Comparison of ENCODE assay signal across 24 mouse cellular contexts in genomic region chr9:58118671-58119070, GRCm38 (mm10). TPM values are rescaled to one million over a fixed set of nuclear protein-coding genes. Genes with fewer than 3 reads are reported as not detected.
DNase-seq lines count a peak whose midpoint lies in the region; ATAC-seq and TF ChIP-seq lines count a peak whose summit lies in the region.
"Had no signal": no experiment of that assay in that cellular context is flagged by ENCODE, and none has a peak within 500 bp of the region (broad histone marks: within the 10 kb centered on the region; RNA-seq: fewer than 3 reads in every experiment).

TSS of gene Ccdc33 (minus strand) at chr9:58118823.

- H3K9ac ChIP-seq in liver, adult 2 months (ENCODE audit: low read depth, low read length), result no peak within 1 kb of the TSS
- H3K9ac ChIP-seq in liver, embryonic 11.5 days (ENCODE audit: low read depth, low read length), result no peak within 1 kb of the TSS
- no peak within 1 kb of the TSS for H3K9ac ChIP-seq in midbrain, embryonic 15.5 days
- H3K9ac ChIP-seq: embryonic facial prominence, embryonic 12.5 days; forebrain, embryonic 13.5 days; forebrain, postnatal 0 days; heart, embryonic 15.5 days; hindbrain, embryonic 15.5 days had no signal

- 19% methylated on average over 2 of the region's 2 CpGs for WGBS in liver, adult 2 months
- 37% methylated on average over 2 of the region's 2 CpGs for WGBS in liver, embryonic 11.5 days
- WGBS in midbrain, embryonic 10.5 days, result 40% methylated on average over 2 of the region's 2 CpGs
- WGBS in midbrain, embryonic 15.5 days, result 31% methylated on average over 2 of the region's 2 CpGs

- H3K27ac ChIP-seq in liver, adult 2 months (replicated peaks; ENCODE audit: insufficient read depth, low read depth, low read length), result no peak within 1 kb of the TSS
- no peak within 1 kb of the TSS for H3K27ac ChIP-seq in liver, embryonic 11.5 days (ENCODE audit: low read depth, low read length)
- peak within 1 kb of the TSS; percentile 6; the same call in 1 of the 2 replicates for H3K27ac ChIP-seq in midbrain, embryonic 10.5 days (replicated peaks)
- H3K27ac ChIP-seq in midbrain, embryonic 15.5 days, result no peak within 1 kb of the TSS
- no peak within 1 kb of the TSS for H3K27ac ChIP-seq in left cerebral cortex, adult 2 months
- H3K27ac ChIP-seq: embryonic facial prominence, embryonic 12.5 days; heart, adult 2 months; heart, embryonic 15.5 days; hindbrain, embryonic 15.5 days had no signal

- intact Hi-C loops in left cerebral cortex, adult 2 months (cut with DNase I), result no loop called here

- no peaks in the 10 kb centered on the region for H3K36me3 ChIP-seq in liver, adult 2 months (ENCODE audit: control insufficient read depth, insufficient read depth, low read length)
- H3K36me3 ChIP-seq in liver, embryonic 11.5 days (ENCODE audit: control insufficient read depth, insufficient read depth, low read length), result no peaks in the 10 kb centered on the region
- H3K36me3 ChIP-seq in midbrain, embryonic 10.5 days, result no peaks in the 10 kb centered on the region
- no peaks in the 10 kb centered on the region for H3K36me3 ChIP-seq in midbrain, embryonic 15.5 days (replicated peaks)
- H3K36me3 ChIP-seq: embryonic facial prominence, embryonic 12.5 days; heart, embryonic 15.5 days; hindbrain, embryonic 15.5 days had no signal

- H3K27me3 ChIP-seq in liver, adult 2 months (ENCODE audit: control insufficient read depth, insufficient read depth, low read length), result no peaks in the 10 kb centered on the region
- H3K27me3 ChIP-seq in liver, embryonic 11.5 days (replicated peaks; ENCODE audit: control insufficient read depth, insufficient read depth, low read length), result peaks cover 37% of the 10 kb centered on the region
- peaks cover 66% of the 10 kb centered on the region for H3K27me3 ChIP-seq in midbrain, embryonic 10.5 days (ENCODE audit: low read depth, poor library complexity, severe bottlenecking)
- no peaks in the 10 kb centered on the region; the same call in 1 of the 2 replicates for H3K27me3 ChIP-seq in midbrain, embryonic 15.5 days (replicated peaks)
- H3K27me3 ChIP-seq: embryonic facial prominence, embryonic 12.5 days; hindbrain, embryonic 15.5 days had no signal

- no peak for TF ChIP-seq POLR2A in liver, adult 2 months (IDR thresholded peaks at IDR 0.05; ENCODE audit: extremely low read depth, insufficient read depth, low read length)

- peak; percentile 4 for DNase-seq in liver, adult 2 months (ENCODE audit: extremely low read depth, low read depth, low spot score)
- DNase-seq in liver, embryonic 11.5 days (ENCODE audit: low spot score), result no peak
- DNase-seq in midbrain, embryonic 10.5 days (ENCODE audit: low spot score), result no peak
- DNase-seq in lung, postnatal 25 days (ENCODE audit: low spot score), result peak; percentile 19
- no peak for DNase-seq in left cerebral cortex, adult 2 months (ENCODE audit: extremely low spot score in 1 of 2, low spot score in 2 of 2)
- DNase-seq in right cerebral cortex, adult 18-20 months, result no peak
- DNase-seq: adrenal gland, adult 8-10 months; adrenal gland, postnatal 36 days; cerebellum, adult 2 months; cerebellum, postnatal 10 days; embryo, embryonic 11 days; forebrain, postnatal 0 days; gastrocnemius, postnatal 14 days; heart, adult 2 months; heart, postnatal 14 days had no signal

- H3K4me2 ChIP-seq in liver, embryonic 11.5 days, result no peak within 1 kb of the TSS
- H3K4me2 ChIP-seq in midbrain, embryonic 15.5 days, result no peak within 1 kb of the TSS
- H3K4me2 ChIP-seq: embryonic facial prominence, embryonic 12.5 days; forebrain, embryonic 13.5 days; heart, embryonic 11.5 days; heart, embryonic 15.5 days; hindbrain, embryonic 15.5 days had no signal

- no peak for ATAC-seq in liver, embryonic 11.5 days (replicated peaks; ENCODE audit: low FRiP score)
- ATAC-seq in midbrain, embryonic 15.5 days (replicated peaks), result no peak
- ATAC-seq: forebrain, embryonic 13.5 days; forebrain, postnatal 0 days had no signal

- peaks cover 7% of the 10 kb centered on the region for H3K4me1 ChIP-seq in liver, adult 2 months (ENCODE audit: control insufficient read depth, insufficient read depth, low read length)
- H3K4me1 ChIP-seq in liver, embryonic 11.5 days (replicated peaks; ENCODE audit: control insufficient read depth, insufficient read depth, low read length), result peaks cover 12% of the 10 kb centered on the region
- peaks cover 45% of the 10 kb centered on the region for H3K4me1 ChIP-seq in midbrain, embryonic 10.5 days
- peaks cover 28% of the 10 kb centered on the region for H3K4me1 ChIP-seq in midbrain, embryonic 15.5 days

- TF ChIP-seq CTCF in liver, adult 2 months (IDR thresholded peaks at IDR 0.05; ENCODE audit: low read depth, low read length), result no peak
- TF ChIP-seq CTCF in left cerebral cortex, adult 2 months (IDR thresholded peaks at IDR 0.05), result no peak

- no peaks in the 10 kb centered on the region for H3K9me3 ChIP-seq in liver, embryonic 11.5 days (ENCODE audit: control insufficient read depth, low read length)
- no peaks in the 10 kb centered on the region for H3K9me3 ChIP-seq in midbrain, embryonic 10.5 days (replicated peaks)
- no peaks in the 10 kb centered on the region for H3K9me3 ChIP-seq in midbrain, embryonic 15.5 days
- H3K9me3 ChIP-seq: embryonic facial prominence, embryonic 12.5 days; forebrain, embryonic 13.5 days; heart, embryonic 15.5 days; hindbrain, embryonic 15.5 days had no signal

- no peak within 1 kb of the TSS for H3K4me3 ChIP-seq in liver, adult 2 months (ENCODE audit: insufficient read depth, low read depth, low read length)
- no peak within 1 kb of the TSS for H3K4me3 ChIP-seq in liver, embryonic 11.5 days (ENCODE audit: low read depth, low read length)
- H3K4me3 ChIP-seq in midbrain, embryonic 10.5 days, result no peak within 1 kb of the TSS
- H3K4me3 ChIP-seq in midbrain, embryonic 15.5 days, result no peak within 1 kb of the TSS
- H3K4me3 ChIP-seq in left cerebral cortex, adult 2 months, result no peak within 1 kb of the TSS
- H3K4me3 ChIP-seq: embryonic facial prominence, embryonic 12.5 days; forebrain, embryonic 13.5 days; heart, adult 2 months; heart, embryonic 15.5 days; hindbrain, embryonic 15.5 days had no signal

- no peaks in the 10 kb centered on the region for H3K79me2 ChIP-seq in liver, adult 2 months (ENCODE audit: control insufficient read depth, insufficient read depth, low read length)

RNA-seq across cellular contexts. Expression of gene Ccdc33, which starts in this region (rescaled TPM):
- not detected in 2 replicates for total RNA-seq in liver, adult 2 months (2014; rRNA removed)
- polyA plus RNA-seq in liver, adult 2 months (2012; rRNA removed), result not detected in 2 replicates
- not detected in 2 replicates for polyA plus RNA-seq in liver, embryonic 11.5 days (2014; fragmentation: Nextera tagmentation; extraction: Ambion mirVana)
- 0.51 and 0.62 TPM in 2 replicates for polyA plus RNA-seq in midbrain, embryonic 10.5 days (2016; fragmentation: Nextera tagmentation; extraction: Ambion mirVana)
- 0.36 and 0.79 TPM in 2 replicates for polyA plus RNA-seq in midbrain, embryonic 15.5 days (2015; fragmentation: Nextera tagmentation; extraction: Ambion mirVana)
- 1 to 10 TPM in 1 of 2 experiments, under 1 TPM in 1; 0.86 to 1.3 TPM for total RNA-seq in left cerebral cortex, adult 2 months (2021)
- total RNA-seq: common myeloid progenitor, adult 5-6 weeks; gastrocnemius, adult 18-20 months; gastrocnemius, postnatal 14 days; heart, adult 2 months; hematopoietic stem cell, adult 5-6 weeks had no signal
- polyA plus RNA-seq: heart, embryonic 11.5 days; heart, embryonic 15.5 days had no signal

Comparison
In these comparisons a context has a peak if more than half of its experiments do, and no peak if none do; other contexts are left out.
1. Peak in DNase-seq in liver, adult 2 months; RNA of the gene not detected or under 1 TPM.